Mouse (Mus musculus) limb, embryonic 12.5 days (tissue): ENCODE results near the gene Tmem56. TPM values are rescaled to one million over a fixed set of nuclear protein-coding genes. Genes with fewer than 3 reads are reported as not detected.

Source experiments
- ATAC-seq: fragments of 200-750 bp; cut with Nextera tagmentation; 2 replicates; pipeline ENCODE4 v1.8.0; 2017; ENCODE audit warnings: low read depth, moderate TSS enrichment; ENCODE audit not compliant: insufficient number of reproducible peaks, insufficient read depth, low FRiP score, low TSS enrichment
- H3K27ac ChIP-seq: fragments of 300-500 bp; sonication (generic); 2 replicates; pipeline ENCODE4 v1.5.1; 2016; ENCODE audit warnings: mild to moderate bottlenecking, moderate library complexity
- H3K27me3 ChIP-seq: fragments of 300-500 bp; sonication (generic); 2 replicates; pipeline ENCODE4 v1.6.1; 2016; ENCODE audit warnings: mild to moderate bottlenecking, moderate library complexity
- H3K36me3 ChIP-seq: fragments of 300-500 bp; sonication (generic); 2 replicates; pipeline ENCODE4 v1.6.1; 2016; ENCODE audit warnings: mild to moderate bottlenecking, moderate library complexity
- H3K4me1 ChIP-seq: fragments of 300-500 bp; sonication (generic); replicated peaks from 2 replicates; pipeline ENCODE4 v1.6.1; 2016
- H3K4me2 ChIP-seq: fragments of 300-500 bp; sonication (generic); 2 replicates; pipeline ENCODE4 v1.6.1; 2016; ENCODE audit warnings: mild to moderate bottlenecking, moderate library complexity
- H3K4me3 ChIP-seq: fragments of 300-500 bp; sonication (generic); replicated peaks from 2 replicates; pipeline ENCODE4 v1.5.1; 2016; ENCODE audit warnings: mild to moderate bottlenecking
- H3K9ac ChIP-seq: fragments of 300-500 bp; sonication (generic); replicated peaks from 2 replicates; pipeline ENCODE4 v1.6.1; 2016; ENCODE audit warnings: mild to moderate bottlenecking, moderate library complexity
- H3K9me3 ChIP-seq: fragments of 300-500 bp; sonication (generic); 2 replicates; pipeline ENCODE4 v1.6.1; 2016; ENCODE audit warnings: mild to moderate bottlenecking, moderate library complexity
- WGBS: fragments of 180-500 bp; shearing (Covaris S2); methylation state at CpG from one replicate; pipeline ENCODE4 v1.1.7; 2016; 5-methylcytosine and 5-hydroxymethylcytosine counted together
- polyA plus RNA-seq: library from polyadenylated mRNA; unstranded; fragments of >200 nt; fragmentation: Nextera tagmentation; extraction: Ambion mirVana; gene quantifications from 2 replicates; pipeline ENCODE4 v1.2.1, GENCODE M21; 2016

The Tmem56 gene
- polyA plus RNA-seq, 1 experiment from 2014 or later, result 0.55 TPM

GRCm38 (mm10) chr3:121240362-121241040 lies 42.4 kb downstream of the Tmem56 start:
- Histone ChIP-seq H3K9me3 (no peaks in the 10 kb centered on the region), H3K4me1 (peaks cover 26% of the 10 kb centered on the region), H3K4me2 (no peak overlapping the region), H3K36me3 (no peaks in the 10 kb centered on the region), H3K27ac (0 out of 2 replicates have a peak overlapping the region, but pooled peaks have one; percentile 24), H3K9ac (no peak overlapping the region), H3K27me3 (no peaks in the 10 kb centered on the region), H3K4me3 (no peak overlapping the region)
- no peak for ATAC-seq
- WGBS, result 68% methylated on average over 8 of the region's 8 CpGs

- H3K9ac ChIP-seq, result no peak overlapping the region
- no peaks in the 10 kb centered on the region for H3K9me3 ChIP-seq
- WGBS, result 74% methylated on average over 8 of the region's 8 CpGs
- H3K36me3 ChIP-seq, result no peaks in the 10 kb centered on the region
- H3K27ac ChIP-seq, result no peak overlapping the region
- H3K4me1 ChIP-seq, result peaks cover 26% of the 10 kb centered on the region
- ATAC-seq, result no peak
- no peak overlapping the region for H3K4me3 ChIP-seq
- H3K27me3 ChIP-seq, result no peaks in the 10 kb centered on the region
- no peak overlapping the region for H3K4me2 ChIP-seq
These were observed 43.8 kb downstream of the Tmem56 start for GRCm38 (mm10) chr3:121239096-121239495.

GRCm38 (mm10) chr3:121224763-121225162 lies 58.1 kb downstream of the Tmem56 start:
- Histone ChIP-seq H3K9ac (no peak overlapping the region), H3K4me2 (no peak overlapping the region), H3K27me3 (no peaks in the 10 kb centered on the region), H3K36me3 (no peaks in the 10 kb centered on the region), H3K4me3 (no peak overlapping the region), H3K9me3 (no peaks in the 10 kb centered on the region), H3K27ac (no peak overlapping the region), H3K4me1 (no peaks in the 10 kb centered on the region)
- whole genome bisulfite sequencing, result 91% methylated on average over 8 of the region's 8 CpGs
- no peak for ATAC-seq

GRCm38 (mm10) chr3:121224185-121224584 lies 58.7 kb downstream of the Tmem56 start:
- no peak for ATAC-seq
- Histone ChIP-seq H3K9ac (no peak overlapping the region), H3K9me3 (no peaks in the 10 kb centered on the region), H3K4me1 (no peaks in the 10 kb centered on the region), H3K27me3 (no peaks in the 10 kb centered on the region), H3K36me3 (no peaks in the 10 kb centered on the region), H3K4me2 (no peak overlapping the region), H3K4me3 (no peak overlapping the region), H3K27ac (no peak overlapping the region)
- WGBS, result 91% methylated on average over 6 of the region's 6 CpGs

DNA sequence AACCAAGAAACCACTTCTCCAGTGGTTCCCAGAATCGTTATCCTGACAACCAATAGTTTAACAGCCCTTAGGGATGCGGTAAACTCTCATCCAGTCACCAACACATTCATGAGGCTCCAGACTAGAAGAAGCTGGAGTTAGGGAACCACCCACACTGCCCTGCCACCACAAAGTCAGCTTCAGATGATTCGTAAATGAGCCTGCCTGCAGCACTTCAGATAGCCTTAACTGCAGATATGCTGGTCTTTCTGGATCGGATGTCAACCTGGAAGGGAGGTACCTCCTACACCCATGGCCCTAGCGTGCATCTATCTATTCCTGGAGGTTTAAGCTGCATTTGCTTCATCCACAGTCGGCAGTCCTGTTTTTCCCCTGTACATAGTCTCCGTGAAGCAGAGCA lies 60.9 kb downstream of the Tmem56 start:
- H3K4me1 ChIP-seq, result no peaks in the 10 kb centered on the region
- H3K27me3 ChIP-seq, result no peaks in the 10 kb centered on the region
- H3K4me3 ChIP-seq, result no peak overlapping the region
- H3K27ac ChIP-seq, result no peak overlapping the region
- no peak overlapping the region for H3K4me2 ChIP-seq
- 71% methylated on average over 7 of the region's 7 CpGs for WGBS
- H3K9me3 ChIP-seq, result no peaks in the 10 kb centered on the region
- no peak overlapping the region for H3K9ac ChIP-seq
- no peaks in the 10 kb centered on the region for H3K36me3 ChIP-seq
- ATAC-seq, result no peak

- H3K9me3 ChIP-seq, result no peaks in the 10 kb centered on the region
- WGBS, result 78% methylated on average over 6 of the region's 6 CpGs
- no peak overlapping the region for H3K4me2 ChIP-seq
- no peak overlapping the region for H3K4me3 ChIP-seq
- 0 out of 2 replicates have a peak, but pooled peaks cover 3% of the 10 kb centered on the region for H3K27me3 ChIP-seq
- no peak overlapping the region for H3K9ac ChIP-seq
- H3K36me3 ChIP-seq, result no peaks in the 10 kb centered on the region
- ATAC-seq, result no peak
- no peaks in the 10 kb centered on the region for H3K4me1 ChIP-seq
- H3K27ac ChIP-seq, result no peak overlapping the region
These were observed 65.9 kb downstream of the Tmem56 start for GRCm38 (mm10) chr3:121217011-121217410.

- ATAC-seq, result no peak
- peaks cover 13% of the 10 kb centered on the region for H3K27me3 ChIP-seq
- H3K27ac ChIP-seq, result no peak overlapping the region
- H3K9me3 ChIP-seq, result no peaks in the 10 kb centered on the region
- no peak overlapping the region for H3K4me3 ChIP-seq
- no peak overlapping the region for H3K9ac ChIP-seq
- H3K36me3 ChIP-seq, result no peaks in the 10 kb centered on the region
- H3K4me2 ChIP-seq, result no peak overlapping the region
- no peaks in the 10 kb centered on the region for H3K4me1 ChIP-seq
- WGBS, result 73% methylated on average over 3 of the region's 3 CpGs
These were observed 69.4 kb downstream of the Tmem56 start for GRCm38 (mm10) chr3:121213501-121213900.

- ATAC-seq, result no peak
- H3K4me1 ChIP-seq, result no peaks in the 10 kb centered on the region
- no peak overlapping the region for H3K4me3 ChIP-seq
- H3K36me3 ChIP-seq, result no peaks in the 10 kb centered on the region
- H3K27ac ChIP-seq, result no peak overlapping the region
- no peak overlapping the region for H3K9ac ChIP-seq
- no peak overlapping the region for H3K4me2 ChIP-seq
- peaks cover 13% of the 10 kb centered on the region for H3K27me3 ChIP-seq
- H3K9me3 ChIP-seq, result no peaks in the 10 kb centered on the region
- 46% methylated on average over 1 of the region's 1 CpGs for WGBS
These were observed 70.7 kb downstream of the Tmem56 start for GRCm38 (mm10) chr3:121212156-121212555.

- ATAC-seq, result no peak
- no peak overlapping the region for H3K4me3 ChIP-seq
- H3K27ac ChIP-seq, result no peak overlapping the region
- 96% methylated on average over 5 of the region's 5 CpGs for WGBS
- H3K4me2 ChIP-seq, result no peak overlapping the region
- peaks cover 10% of the 10 kb centered on the region for H3K27me3 ChIP-seq
- no peaks in the 10 kb centered on the region for H3K4me1 ChIP-seq
- H3K9ac ChIP-seq, result no peak overlapping the region
- no peaks in the 10 kb centered on the region for H3K36me3 ChIP-seq
- no peaks in the 10 kb centered on the region for H3K9me3 ChIP-seq
These were observed 73.9 kb downstream of the Tmem56 start for GRCm38 (mm10) chr3:121208994-121209393.

DNA sequence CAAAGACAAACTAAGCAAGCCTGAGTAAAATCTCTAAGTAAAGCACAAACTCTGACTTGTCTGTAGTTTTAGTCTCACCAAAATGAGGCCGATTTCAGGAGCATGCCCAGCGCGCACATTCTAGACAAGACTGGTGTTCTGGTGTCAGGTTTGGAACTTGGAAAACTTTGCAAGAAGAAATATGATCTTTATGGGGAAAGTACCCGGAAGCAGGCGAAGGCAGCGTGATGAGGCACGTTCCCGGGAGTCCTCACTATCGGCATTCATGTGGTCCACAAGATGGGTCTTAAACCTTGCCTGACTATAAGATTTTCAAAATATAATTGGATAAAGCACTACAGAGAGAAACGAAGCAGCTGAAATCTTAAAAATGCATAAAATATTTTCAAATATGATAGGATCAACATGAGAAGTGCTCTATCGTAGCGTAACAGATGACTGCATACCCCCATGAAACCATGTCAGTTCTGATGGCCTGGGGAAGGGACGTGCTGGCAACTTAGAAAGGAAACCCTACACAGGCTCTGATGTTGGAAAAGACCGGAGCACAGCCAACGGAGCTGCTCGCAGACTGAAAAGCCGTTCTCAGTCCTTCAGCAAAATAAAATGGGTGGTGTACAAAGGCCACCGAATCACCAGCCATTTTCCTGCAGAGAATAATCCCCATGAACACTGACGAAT lies 76.6 kb downstream of the Tmem56 start:
- Histone ChIP-seq H3K9ac (no peak overlapping the region), H3K4me2 (no peak overlapping the region), H3K27ac (no peak overlapping the region), H3K36me3 (no peaks in the 10 kb centered on the region), H3K4me1 (peaks cover 6% of the 10 kb centered on the region), H3K9me3 (no peaks in the 10 kb centered on the region), H3K4me3 (no peak overlapping the region), H3K27me3 (peaks cover 14% of the 10 kb centered on the region)
- no peak for ATAC-seq
- WGBS, result 68% methylated on average over 19 of the region's 19 CpGs

DNA sequence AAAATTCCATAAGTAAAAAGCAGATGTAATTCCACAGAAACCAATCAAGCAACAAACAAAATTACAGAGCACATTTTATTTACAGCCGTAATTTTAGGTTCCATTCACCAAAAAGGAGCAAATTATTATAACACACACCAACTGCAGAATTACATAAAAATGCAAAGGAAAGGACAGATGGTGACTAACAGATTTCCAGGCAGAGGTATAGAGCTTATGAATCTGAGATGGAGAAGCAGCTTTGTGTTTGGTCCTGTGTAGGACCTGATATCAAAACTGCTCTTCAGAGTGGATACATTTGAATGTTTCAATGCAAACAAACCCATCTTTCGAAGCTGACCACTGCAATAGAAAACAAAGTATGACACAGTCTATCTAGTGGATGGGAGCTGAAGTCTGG lies 80.3 kb downstream of the Tmem56 start:
- Histone ChIP-seq H3K27ac (no peak overlapping the region), H3K4me3 (no peak overlapping the region), H3K9me3 (no peaks in the 10 kb centered on the region), H3K36me3 (no peaks in the 10 kb centered on the region), H3K9ac (no peak overlapping the region), H3K27me3 (peaks cover 17% of the 10 kb centered on the region), H3K4me1 (peaks cover 9% of the 10 kb centered on the region), H3K4me2 (no peak overlapping the region)
- no peak for ATAC-seq
- 71% methylated on average over 2 of the region's 2 CpGs for WGBS
